Mouse (Mus musculus) heart, embryonic 14.5 days (tissue): ENCODE measurements at regions not wholly inside any gene's neighbourhood (a gene's known extent, or its start where the extent isn't known, plus 50 kb on each side); places are given as distances from the start of the nearest gene placed in this dataset.

Experiments
- ATAC-seq: fragments of 200-750 bp; cut with Nextera tagmentation; 2 replicates; pipeline ENCODE4 v1.8.0; 2017; ENCODE audit warnings: low read depth, moderate TSS enrichment; ENCODE audit not compliant: insufficient number of reproducible peaks, insufficient read depth, low FRiP score
- H3K27ac ChIP-seq, 2 experiments: fragments of 200-500 bp in 1 of 2; fragments of 300-500 bp in 1 of 2; sonication (generic) in 1 of 2; replicated peaks in 1 of 2; 2 replicates each; pipeline ENCODE4 v1.5.1; 2012 to 2014; ENCODE audit warnings: low read depth in 2 of 2, low read length in 2 of 2, control low read depth in 1 of 2, mild to moderate bottlenecking in 1 of 2, mixed read lengths in 1 of 2; ENCODE audit not compliant: control insufficient read depth in 1 of 2, insufficient read depth in 1 of 2
- H3K27me3 ChIP-seq: fragments of 300-500 bp; sonication (generic); 2 replicates; pipeline ENCODE4 v1.6.1; 2014; ENCODE audit warnings: mild to moderate bottlenecking, low read length, control low read depth; ENCODE audit not compliant: control insufficient read depth, insufficient read depth
- H3K36me3 ChIP-seq: fragments of 300-500 bp; sonication (generic); 2 replicates; pipeline ENCODE4 v1.6.1; 2014; ENCODE audit warnings: mild to moderate bottlenecking, control low read depth, low read length, mixed read lengths; ENCODE audit not compliant: control insufficient read depth, insufficient read depth
- H3K4me1 ChIP-seq, 2 experiments: fragments of 200-500 bp in 1 of 2; fragments of 300-500 bp in 1 of 2; sonication (generic) in 1 of 2; 2 replicates each; pipeline ENCODE4 v1.6.1; 2012 to 2014; ENCODE audit warnings: low read length in 2 of 2, control low read depth in 1 of 2, mixed read lengths in 1 of 2; ENCODE audit not compliant: control insufficient read depth in 2 of 2, insufficient read depth in 2 of 2
- H3K4me2 ChIP-seq: fragments of 300-500 bp; sonication (generic); 2 replicates; pipeline ENCODE4 v1.6.1; 2014; ENCODE audit warnings: mild to moderate bottlenecking, low read length
- H3K4me3 ChIP-seq, 2 experiments: fragments of 200-500 bp in 1 of 2; fragments of 300-500 bp in 1 of 2; sonication (generic) in 1 of 2; 2 replicates each; pipeline ENCODE4 v1.5.1; 2012 to 2014; ENCODE audit warnings: low read length in 2 of 2, mild to moderate bottlenecking in 2 of 2, control low read depth in 1 of 2, low read depth in 1 of 2, moderate library complexity in 1 of 2; ENCODE audit not compliant: control insufficient read depth in 1 of 2, insufficient read depth in 1 of 2
- H3K9ac ChIP-seq: fragments of 300-500 bp; sonication (generic); 2 replicates; pipeline ENCODE4 v1.6.1; 2014; ENCODE audit warnings: mild to moderate bottlenecking, low read length
- H3K9me3 ChIP-seq: fragments of 300-500 bp; sonication (generic); 2 replicates; pipeline ENCODE4 v1.6.1; 2016; ENCODE audit warnings: low read length, control low read depth; ENCODE audit not compliant: control insufficient read depth
- WGBS: fragments of 180-500 bp; shearing (Covaris S2); extraction: QIAGEN DNeasy Blood & Tissue Kit; methylation state at CpG from one replicate; pipeline ENCODE4 v1.1.7; 2014; 5-methylcytosine and 5-hydroxymethylcytosine counted together

DNA sequence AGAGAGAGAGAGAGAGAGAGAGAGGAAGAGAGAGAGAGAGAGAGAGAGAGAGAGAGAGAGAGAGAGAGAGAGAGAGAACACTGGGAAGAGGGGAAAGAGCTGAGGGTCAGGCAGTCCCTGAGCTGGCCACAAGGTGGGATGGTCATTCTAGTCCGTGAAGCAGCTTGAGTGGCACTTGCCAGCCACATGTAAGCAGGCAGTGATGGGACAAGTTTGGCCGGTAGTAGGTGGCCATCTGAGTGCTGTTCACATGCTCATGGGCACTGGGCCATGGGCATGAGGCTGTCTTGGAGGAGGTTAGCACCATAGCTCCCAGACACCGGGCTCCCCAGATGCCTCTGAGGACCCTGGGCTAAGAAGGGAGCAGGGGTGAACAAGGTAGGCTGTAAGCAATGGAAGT lies 106.7 kb upstream of the Ctbp2 start:
- Histone ChIP-seq H3K4me1 (no peaks in the 10 kb centered on the region), H3K36me3 (no peaks in the 10 kb centered on the region), H3K4me2 (no peak overlapping the region), H3K27me3 (peaks cover 2% of the 10 kb centered on the region; the same call in 1 of the 2 replicates), H3K9ac (no peak overlapping the region), H3K4me3 (no peak overlapping the region), H3K9me3 (no peaks in the 10 kb centered on the region), H3K27ac (no peak overlapping the region)
- WGBS: 55% methylated on average over 3 of the region's 3 CpGs
- ATAC-seq: no peak

DNA sequence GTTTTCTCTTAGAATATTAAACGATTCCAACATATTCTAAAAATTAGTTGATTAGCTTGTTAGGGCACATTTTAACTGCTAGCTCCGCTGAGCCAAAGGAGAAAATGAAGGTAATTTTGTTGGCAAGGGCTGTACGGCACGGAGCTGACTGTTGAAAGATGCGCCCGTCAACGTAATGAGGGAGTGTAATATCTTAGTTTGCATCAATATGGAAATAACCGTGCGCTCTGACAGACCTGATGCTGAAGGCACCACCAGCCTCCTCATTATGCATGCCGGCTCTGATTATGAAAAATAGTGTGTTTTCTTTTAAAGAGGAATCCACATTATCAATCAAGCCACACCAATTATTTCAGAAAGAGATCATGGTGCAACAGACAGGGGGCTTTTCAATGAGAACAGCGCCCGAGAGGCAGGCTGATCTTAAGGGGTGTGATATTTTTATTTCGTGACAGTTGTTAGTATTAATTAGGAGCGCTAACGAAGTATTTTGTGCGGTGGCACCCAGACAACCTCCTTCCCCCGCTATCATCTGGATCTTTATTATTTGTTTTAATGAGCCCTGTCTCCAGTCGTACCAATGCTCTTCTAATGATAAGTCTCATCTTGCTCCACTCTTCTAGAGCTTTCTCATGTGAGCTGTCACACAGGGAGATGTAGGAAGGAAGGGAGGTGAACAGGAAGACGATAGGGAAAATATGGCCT lies 99.9 kb upstream of the Ctbp2 start:
- H3K36me3 ChIP-seq: no peaks in the 10 kb centered on the region
- no peak overlapping the region for H3K27ac ChIP-seq
- no peaks in the 10 kb centered on the region for H3K9me3 ChIP-seq
- no peaks in the 10 kb centered on the region; the same call in 1 of the 2 replicates for H3K27me3 ChIP-seq
- H3K4me2 ChIP-seq: no peak overlapping the region
- no peak for ATAC-seq
- no peak overlapping the region for H3K4me3 ChIP-seq
- H3K9ac ChIP-seq: no peak overlapping the region
- WGBS: 86% methylated on average over 19 of the region's 19 CpGs
- no peaks in the 10 kb centered on the region for H3K4me1 ChIP-seq

DNA sequence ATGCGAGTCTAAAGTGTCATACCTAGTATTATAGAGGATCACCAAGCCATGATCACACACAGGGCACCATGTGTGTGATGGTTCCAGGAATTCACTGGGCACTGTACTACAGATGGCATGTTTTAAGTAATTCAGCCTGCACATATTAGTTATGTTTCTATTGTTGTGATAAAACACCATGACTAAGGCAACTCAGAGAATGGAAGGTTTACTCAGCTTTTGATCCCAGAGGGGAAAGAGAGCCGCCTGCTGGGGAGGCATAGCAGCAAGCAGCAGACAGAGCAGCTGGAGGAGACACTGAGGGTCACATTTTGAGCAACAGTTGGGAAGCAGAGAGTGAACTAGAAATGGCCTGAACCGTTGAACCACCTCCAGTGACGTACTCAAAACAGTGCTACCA lies 88.2 kb upstream of the Ctbp2 start:
- no peak overlapping the region for H3K4me2 ChIP-seq
- H3K9me3 ChIP-seq: no peaks in the 10 kb centered on the region
- 64% methylated on average over 4 of the region's 4 CpGs for WGBS
- no peak for ATAC-seq
- no peaks in the 10 kb centered on the region for H3K36me3 ChIP-seq
- H3K4me3 ChIP-seq: no peak overlapping the region
- H3K9ac ChIP-seq: no peak overlapping the region
- no peak overlapping the region for H3K27ac ChIP-seq
- H3K27me3 ChIP-seq: no peaks in the 10 kb centered on the region
- no peaks in the 10 kb centered on the region for H3K4me1 ChIP-seq

DNA sequence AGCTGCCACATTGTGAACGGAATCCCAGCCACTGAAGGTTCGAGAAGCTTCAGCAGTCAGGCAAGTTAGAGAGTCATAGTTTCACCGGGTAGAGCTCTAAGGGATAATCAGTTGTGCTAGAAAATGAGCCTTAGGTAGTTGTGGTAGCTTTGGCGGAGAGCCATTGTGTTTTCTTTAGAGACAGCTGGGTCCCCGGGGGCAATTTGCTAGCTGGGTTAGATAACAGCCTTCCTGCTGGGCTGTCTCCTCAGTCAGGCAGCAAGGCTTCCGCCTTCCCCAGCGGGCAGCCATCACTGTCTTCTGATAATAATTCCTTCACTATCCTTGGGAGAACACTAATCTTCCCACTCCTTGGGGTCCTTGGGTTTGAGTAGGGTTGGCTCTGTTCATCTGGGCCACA lies 81.5 kb upstream of the Ctbp2 start:
- peaks cover 5 to 7% of the 10 kb centered on the region in 2 experiments for H3K4me1 ChIP-seq
- H3K4me2 ChIP-seq: peak overlapping the region; percentile 48
- H3K27me3 ChIP-seq: no peaks in the 10 kb centered on the region
- H3K36me3 ChIP-seq: no peaks in the 10 kb centered on the region
- no peak overlapping the region for H3K9ac ChIP-seq
- no peak overlapping the region for H3K4me3 ChIP-seq
- H3K27ac ChIP-seq: no peak overlapping the region
- no peak for ATAC-seq
- no peaks in the 10 kb centered on the region for H3K9me3 ChIP-seq
- 1% methylated on average over 7 of the region's 7 CpGs for WGBS

DNA sequence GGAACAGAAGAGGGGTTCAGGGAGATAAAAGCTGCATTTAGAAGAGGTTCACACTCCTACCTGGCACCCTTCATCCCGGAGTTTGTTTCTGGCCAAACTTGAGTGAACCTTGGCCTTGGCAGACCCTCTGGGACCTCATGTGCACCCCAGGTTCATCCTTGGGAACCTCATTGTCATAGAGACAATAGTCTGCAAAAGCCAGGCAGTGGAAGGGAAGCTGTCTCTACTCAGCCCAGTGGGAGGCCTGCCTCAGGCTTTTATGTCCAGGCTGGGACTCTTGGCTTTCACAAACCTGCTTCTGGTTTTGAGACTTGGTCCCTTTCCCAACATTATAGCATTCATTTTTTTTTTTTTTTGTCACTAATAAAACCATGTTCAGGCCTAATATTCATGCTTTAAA lies 80.3 kb upstream of the Ctbp2 start:
- no peak overlapping the region for H3K4me2 ChIP-seq
- H3K9ac ChIP-seq: no peak overlapping the region
- H3K9me3 ChIP-seq: no peaks in the 10 kb centered on the region
- H3K4me3 ChIP-seq: no peak overlapping the region
- no peak for ATAC-seq
- no peak overlapping the region for H3K27ac ChIP-seq
- peaks cover 5 to 7% of the 10 kb centered on the region in 2 experiments for H3K4me1 ChIP-seq
- 85% methylated on average over 1 of the region's 1 CpGs for WGBS
- no peaks in the 10 kb centered on the region for H3K27me3 ChIP-seq
- no peaks in the 10 kb centered on the region for H3K36me3 ChIP-seq

DNA sequence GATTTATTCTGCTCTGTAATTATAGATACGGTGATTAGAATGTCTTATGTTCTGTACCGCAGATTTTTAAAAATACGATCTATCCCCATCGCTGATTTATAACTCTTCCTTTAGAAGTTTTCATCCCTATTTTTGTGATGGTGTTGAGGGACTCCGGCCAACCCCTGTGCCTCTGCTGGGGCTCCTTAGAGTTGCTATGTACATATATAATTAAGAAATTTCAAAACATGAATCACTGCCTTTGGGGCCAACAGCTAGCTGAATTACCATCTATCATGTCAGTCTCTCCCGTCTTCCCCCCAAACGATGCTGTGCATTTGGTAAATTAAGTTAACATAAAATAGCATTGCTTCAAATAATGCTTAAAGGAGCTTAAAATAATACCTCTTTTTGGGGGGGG lies 79.8 kb upstream of the Ctbp2 start:
- H3K4me3 ChIP-seq: no peak overlapping the region

DNA sequence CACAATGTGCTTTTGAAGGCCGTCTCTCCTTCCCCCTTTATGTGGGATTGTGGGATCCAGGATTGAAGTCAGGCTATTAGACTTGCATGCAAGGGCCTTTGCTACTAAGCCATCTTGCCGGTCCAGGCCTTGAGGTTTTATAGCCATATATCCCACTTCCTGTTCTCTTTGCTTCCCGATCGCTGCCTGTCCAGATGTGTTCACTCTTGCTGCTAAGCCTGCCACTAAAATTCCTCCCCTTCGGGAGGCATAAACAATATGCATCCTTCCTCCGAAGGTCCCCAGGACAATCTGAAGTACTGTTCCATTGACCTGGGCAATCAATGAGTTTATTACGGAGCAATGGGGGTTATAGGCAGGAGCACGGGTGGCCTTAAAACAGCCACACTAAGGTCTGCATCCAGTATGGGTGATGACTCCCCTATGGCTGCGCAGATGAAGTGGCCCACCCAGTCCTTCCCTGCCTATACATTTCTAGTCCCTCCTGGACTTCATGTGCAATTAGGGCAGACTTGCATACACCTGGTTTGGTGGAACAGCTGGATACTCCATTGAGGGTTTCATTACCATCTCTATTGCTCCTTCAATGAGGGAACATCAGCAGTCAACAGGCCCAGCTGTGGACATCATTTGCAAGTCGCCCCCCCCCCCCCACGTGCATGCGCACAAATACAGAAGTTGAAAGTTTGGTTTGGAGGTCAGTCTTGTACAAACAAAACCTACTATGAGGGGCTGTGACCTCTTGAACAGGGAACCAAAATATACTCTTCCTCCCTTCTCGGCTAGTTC lies 78.1 kb upstream of the Ctbp2 start:
- no peaks in the 10 kb centered on the region for H3K27me3 ChIP-seq
- peaks cover 5 to 9% of the 10 kb centered on the region in 2 experiments for H3K4me1 ChIP-seq
- WGBS: 74% methylated on average over 13 of the region's 13 CpGs
- H3K9me3 ChIP-seq: no peaks in the 10 kb centered on the region
- no peak overlapping the region for H3K27ac ChIP-seq
- no peak for ATAC-seq
- no peak overlapping the region for H3K4me2 ChIP-seq
- no peak overlapping the region for H3K4me3 ChIP-seq
- H3K36me3 ChIP-seq: no peaks in the 10 kb centered on the region
- no peak overlapping the region for H3K9ac ChIP-seq

More for the DNA sequence above, 79.8 kb upstream of the Ctbp2 start:
- H3K36me3 ChIP-seq: no peaks in the 10 kb centered on the region
- H3K9ac ChIP-seq: no peak overlapping the region
- WGBS: 86% methylated on average over 7 of the region's 7 CpGs
- no peak overlapping the region for H3K4me2 ChIP-seq
- no peak for ATAC-seq
- H3K9me3 ChIP-seq: no peaks in the 10 kb centered on the region
- H3K27ac ChIP-seq: no peak overlapping the region
- H3K4me1 ChIP-seq: peaks cover 5 to 9% of the 10 kb centered on the region in 2 experiments
- H3K27me3 ChIP-seq: no peaks in the 10 kb centered on the region
